Mouse (Mus musculus): ENCODE results near the gene Vmn1r53. TPM values are rescaled to one million over a fixed set of nuclear protein-coding genes. Genes with fewer than 3 reads are reported as not detected.
"Not testable (repeated sequence)": the region's sequence is repeated elsewhere in the genome, so short reads cannot be mapped to it uniquely, and the experiment has no call there.

The Vmn1r53 gene
- polyA plus RNA-seq (2016; fragmentation: Nextera tagmentation; extraction: Ambion mirVana): not detected in 2 replicates

GRCm38 (mm10) chr6:90224338-90224737 is at the start of gene Vmn1r53:
Gene Vmn1r53, minus strand, starts transcription at chr6:90224438.
- Histone ChIP-seq H3K9me3 (peaks cover 25% of the 10 kb centered on the region), H3K4me1 (no peaks in the 10 kb centered on the region), H3K4me3 (no peak within 1 kb of the TSS), H3K36me3 (replicated peaks) (no peaks in the 10 kb centered on the region), H3K27me3 (ENCODE audit: poor library complexity, severe bottlenecking) (no peaks in the 10 kb centered on the region), H3K27ac (no peak within 1 kb of the TSS)
- no peak for DNase-seq (ENCODE audit: extremely low spot score, low spot score)
- WGBS: 89% methylated on average over 1 of the region's 1 CpGs

- Histone ChIP-seq H3K36me3 (replicated peaks) (no peaks in the 10 kb centered on the region), H3K4me1 (no peaks in the 10 kb centered on the region), H3K27ac (no peak within 1 kb of the TSS), H3K27me3 (ENCODE audit: poor library complexity, severe bottlenecking) (no peaks in the 10 kb centered on the region), H3K9me3 (peaks cover 3% of the 10 kb centered on the region; the same call in 1 of the 2 replicates), H3K4me3 (no peak within 1 kb of the TSS)
- 80% methylated on average over 1 of the region's 1 CpGs for WGBS
- no peak for DNase-seq (ENCODE audit: extremely low spot score, low spot score)
Observed at GRCm38 (mm10) chr6:90246000-90246399, 21.8 kb upstream of the Vmn1r53 start, which contains the start of gene Vmn1r54. Gene Vmn1r54, plus strand, starts transcription at chr6:90246300.

GRCm38 (mm10) chr6:90244019-90244418 is 19.8 kb upstream of the Vmn1r53 start:
- Histone ChIP-seq H3K27ac (no peak overlapping the region), H3K9me3 (peaks cover 4% of the 10 kb centered on the region; the same call in 1 of the 2 replicates), H3K4me3 (no peak overlapping the region), H3K4me1 (no peaks in the 10 kb centered on the region), H3K27me3 (ENCODE audit: poor library complexity, severe bottlenecking) (no peaks in the 10 kb centered on the region), H3K36me3 (replicated peaks) (no peaks in the 10 kb centered on the region)
- DNase-seq (ENCODE audit: extremely low spot score, low spot score): no peak
- WGBS: 90% methylated on average over 3 of the region's 3 CpGs

- no peak for DNase-seq (ENCODE audit: extremely low spot score, low spot score)
- Histone ChIP-seq H3K27ac (no peak overlapping the region), H3K27me3 (ENCODE audit: poor library complexity, severe bottlenecking) (no peaks in the 10 kb centered on the region), H3K4me3 (no peak overlapping the region), H3K4me1 (no peaks in the 10 kb centered on the region), H3K36me3 (replicated peaks) (no peaks in the 10 kb centered on the region), H3K9me3 (peaks cover 41% of the 10 kb centered on the region)
- WGBS: 59% methylated on average over 27 of the region's 27 CpGs
Observed at GRCm38 (mm10) chr6:90232681-90233080, 8.4 kb upstream of the Vmn1r53 start.

- DNase-seq (ENCODE audit: extremely low spot score, low spot score); H3K4me3 ChIP-seq: not testable (repeated sequence)
- 94% methylated on average over 4 of the region's 4 CpGs for WGBS
Observed at GRCm38 (mm10) chr6:90232114-90232513, 7.9 kb upstream of the Vmn1r53 start.

GRCm38 (mm10) chr6:90202493-90202892 is 21.7 kb downstream of the Vmn1r53 start, which contains the start of gene V1ra8:
Gene V1ra8, plus strand, starts transcription at chr6:90202793.
- H3K9me3 ChIP-seq: not testable (repeated sequence)
- WGBS: 86% methylated on average over 2 of the region's 2 CpGs

More at GRCm38 (mm10) chr6:90232114-90232513, 7.9 kb upstream of the Vmn1r53 start:
- not testable (repeated sequence) for H3K27ac ChIP-seq; H3K4me1 ChIP-seq; H3K36me3 ChIP-seq (replicated peaks); H3K27me3 ChIP-seq (ENCODE audit: poor library complexity, severe bottlenecking)
- H3K9me3 ChIP-seq: peaks cover 41% of the 10 kb centered on the region

GRCm38 (mm10) chr6:90174508-90174907 is 49.7 kb downstream of the Vmn1r53 start, which contains the start of gene Vmn1r52:
Gene Vmn1r52, plus strand, starts transcription at chr6:90174808.
- Histone ChIP-seq H3K36me3 (replicated peaks) (no peaks in the 10 kb centered on the region), H3K27ac (no peak within 1 kb of the TSS), H3K9me3 (peaks cover 10% of the 10 kb centered on the region), H3K4me3 (no peak within 1 kb of the TSS), H3K4me1 (no peaks in the 10 kb centered on the region), H3K27me3 (ENCODE audit: poor library complexity, severe bottlenecking) (no peaks in the 10 kb centered on the region)
- 77% methylated on average over 2 of the region's 2 CpGs for WGBS
- no peak for DNase-seq (ENCODE audit: extremely low spot score, low spot score)

More at GRCm38 (mm10) chr6:90202493-90202892, 21.7 kb downstream of the Vmn1r53 start, which contains the start of gene V1ra8:
- H3K4me1 ChIP-seq; H3K36me3 ChIP-seq (replicated peaks); H3K27me3 ChIP-seq (ENCODE audit: poor library complexity, severe bottlenecking); H3K4me3 ChIP-seq; H3K27ac ChIP-seq; DNase-seq (ENCODE audit: extremely low spot score, low spot score): not testable (repeated sequence)

Other genes starting within 250 kb of the Vmn1r53 start
- not detected in 2 replicates for gene Vmn1r47, start 208.3 kb downstream of the Vmn1r53 start, polyA plus RNA-seq (2016; fragmentation: Nextera tagmentation; extraction: Ambion mirVana)
- gene Vmn1r48, start 187.6 kb downstream of the Vmn1r53 start, polyA plus RNA-seq (2016; fragmentation: Nextera tagmentation; extraction: Ambion mirVana): not detected in 2 replicates
- gene Vmn1r49, start 145.9 kb downstream of the Vmn1r53 start, polyA plus RNA-seq (2016; fragmentation: Nextera tagmentation; extraction: Ambion mirVana): not detected in 2 replicates
- gene Vmn1r50, start 123.0 kb downstream of the Vmn1r53 start, polyA plus RNA-seq (2016; fragmentation: Nextera tagmentation; extraction: Ambion mirVana): not detected in 2 replicates
- 0.04 TPM in 1 of 2 replicates, not detected in the other for gene Vmn1r51, start 101.8 kb downstream of the Vmn1r53 start, polyA plus RNA-seq (2016; fragmentation: Nextera tagmentation; extraction: Ambion mirVana)
- gene Vmn1r52, start 49.6 kb downstream of the Vmn1r53 start, polyA plus RNA-seq (2016; fragmentation: Nextera tagmentation; extraction: Ambion mirVana): not detected in 2 replicates
- not detected in 2 replicates for gene V1ra8, start 21.6 kb downstream of the Vmn1r53 start, polyA plus RNA-seq (2016; fragmentation: Nextera tagmentation; extraction: Ambion mirVana)
- not detected in 2 replicates for gene Vmn1r54, start 21.9 kb upstream of the Vmn1r53 start, polyA plus RNA-seq (2016; fragmentation: Nextera tagmentation; extraction: Ambion mirVana)
- not detected in 2 replicates for gene BC048671, start 76.8 kb upstream of the Vmn1r53 start, polyA plus RNA-seq (2016; fragmentation: Nextera tagmentation; extraction: Ambion mirVana)
- gene Chst13, start 100.7 kb upstream of the Vmn1r53 start, polyA plus RNA-seq (2016; fragmentation: Nextera tagmentation; extraction: Ambion mirVana): not detected in 2 replicates
- gene Uroc1, start 108.8 kb upstream of the Vmn1r53 start, polyA plus RNA-seq (2016; fragmentation: Nextera tagmentation; extraction: Ambion mirVana): not detected in 2 replicates
- gene Zxdc, start 145.1 kb upstream of the Vmn1r53 start, polyA plus RNA-seq (2016; fragmentation: Nextera tagmentation; extraction: Ambion mirVana): 5.5 and 6.3 TPM in 2 replicates
- 0.98 and 1.2 TPM in 2 replicates for gene Cfap100, start 204.4 kb upstream of the Vmn1r53 start, polyA plus RNA-seq (2016; fragmentation: Nextera tagmentation; extraction: Ambion mirVana)
- gene Klf15, start 238.1 kb upstream of the Vmn1r53 start, polyA plus RNA-seq (2016; fragmentation: Nextera tagmentation; extraction: Ambion mirVana): 5.5 and 5.6 TPM in 2 replicates

Data from forebrain, embryonic 10.5 days (tissue).